Mouse (Mus musculus) cerebellum, adult 11-12 months (tissue): ENCODE data around the gene Slpi.
"Not testable (repeated sequence)": the region's sequence is repeated elsewhere in the genome, so short reads cannot be mapped to it uniquely, and the experiment has no call there.

Experiments used
- DNase-seq: peaks from one replicate; pipeline ENCODE4 v3.0.0; 2022

Gene Slpi

GRCm38 (mm10) chr2:164373187-164373586 is 15.7 kb downstream of the Slpi start:
- no peak for DNase-seq

GRCm38 (mm10) chr2:164372408-164373053 is 16.4 kb downstream of the Slpi start:
- no peak for DNase-seq

DNA sequence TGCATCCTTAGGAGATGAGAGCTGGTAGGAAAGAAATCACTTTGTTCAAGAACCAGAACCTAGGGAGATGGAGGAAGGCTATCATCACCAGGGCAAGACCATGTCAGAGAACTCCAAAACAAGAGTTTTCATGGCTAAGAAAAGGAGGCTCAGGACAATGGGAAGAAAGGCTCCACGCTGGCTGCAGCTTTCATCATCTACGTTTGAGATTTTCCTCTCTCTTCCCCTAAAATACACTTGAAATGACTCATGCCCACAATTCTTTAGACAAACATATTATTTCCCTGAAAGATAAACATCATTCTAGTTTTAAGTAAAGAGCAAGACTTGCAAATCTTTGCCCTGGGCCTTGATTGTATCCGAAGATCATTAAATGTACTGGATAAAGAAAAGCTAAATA is 17.5 kb downstream of the Slpi start:
- DNase-seq = no peak

- DNase-seq = no peak
Observed at GRCm38 (mm10) chr2:164368620-164369105, 20.2 kb downstream of the Slpi start.

DNA sequence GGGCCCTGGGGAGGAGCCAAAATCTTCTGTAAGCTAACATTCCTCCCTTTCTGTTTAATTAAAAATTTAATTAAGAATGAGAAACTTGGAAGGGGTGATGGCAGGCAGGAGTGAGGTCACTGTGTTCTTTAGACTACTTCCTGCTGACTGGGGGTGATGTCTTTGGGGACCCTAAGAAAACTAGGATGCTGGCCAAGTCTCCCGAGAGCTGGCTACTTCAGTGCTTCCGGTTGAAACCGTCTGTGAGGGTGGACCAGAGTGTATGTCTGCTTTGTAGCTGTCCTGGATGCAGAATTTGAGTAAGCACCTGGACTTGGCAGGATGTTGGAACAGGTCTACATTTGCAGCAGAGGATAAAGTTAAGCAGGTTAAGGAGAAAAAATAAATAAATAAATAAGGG is 21.9 kb downstream of the Slpi start:
- no peak for DNase-seq

DNA sequence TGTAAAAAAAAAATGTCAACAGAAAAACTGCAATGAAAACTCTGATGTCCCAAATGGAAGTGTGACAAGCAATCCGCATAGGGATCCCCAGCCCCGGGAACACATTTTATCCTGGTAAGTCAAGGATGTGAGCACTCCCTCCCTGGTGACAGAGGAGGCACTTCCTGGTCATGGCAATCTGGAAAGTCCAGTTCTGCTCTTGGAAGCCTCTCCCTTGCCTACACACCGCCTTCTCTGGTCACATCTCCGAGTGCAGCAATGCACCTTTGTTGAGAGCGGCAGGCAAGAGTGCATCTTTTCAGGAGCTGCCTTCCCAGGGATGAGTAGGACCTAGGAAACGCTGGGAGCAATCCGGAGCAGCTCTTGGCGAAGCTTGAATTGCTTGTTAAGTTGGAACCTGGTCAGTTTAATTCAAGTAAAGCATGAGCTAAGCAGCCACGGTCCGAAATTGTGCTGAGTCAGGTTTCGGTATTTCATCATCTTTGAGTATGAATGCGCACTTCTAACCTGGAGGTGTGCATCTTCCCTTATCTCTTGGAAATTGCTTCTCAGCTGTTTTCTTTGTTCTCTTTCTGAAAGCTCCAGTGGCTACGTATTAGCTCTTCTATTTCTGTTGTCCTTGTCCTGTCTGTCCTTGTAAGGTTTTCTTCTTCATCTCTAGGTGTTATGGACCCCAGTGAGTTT is 27.8 kb downstream of the Slpi start:
- DNase-seq = no peak

DNA sequence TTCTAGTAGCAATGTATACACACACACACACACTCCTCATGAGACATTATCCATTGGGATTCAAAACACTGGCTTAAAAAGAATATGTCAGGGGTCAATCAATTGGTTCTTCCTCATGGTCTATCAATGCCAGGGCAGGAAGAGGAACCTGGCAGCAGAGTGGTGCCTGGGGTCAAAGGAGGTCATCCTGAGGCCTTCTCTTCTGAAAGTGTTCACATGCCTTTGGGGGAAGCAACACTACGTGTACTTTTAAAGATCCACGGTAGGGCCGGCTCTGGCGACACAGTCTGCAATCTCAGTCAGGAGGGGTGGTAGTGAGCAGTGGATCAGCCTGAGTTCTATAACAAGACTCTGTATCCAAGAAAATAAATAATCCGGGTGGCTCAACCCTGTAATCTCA is 29.2 kb downstream of the Slpi start:
- DNase-seq = no peak

DNA sequence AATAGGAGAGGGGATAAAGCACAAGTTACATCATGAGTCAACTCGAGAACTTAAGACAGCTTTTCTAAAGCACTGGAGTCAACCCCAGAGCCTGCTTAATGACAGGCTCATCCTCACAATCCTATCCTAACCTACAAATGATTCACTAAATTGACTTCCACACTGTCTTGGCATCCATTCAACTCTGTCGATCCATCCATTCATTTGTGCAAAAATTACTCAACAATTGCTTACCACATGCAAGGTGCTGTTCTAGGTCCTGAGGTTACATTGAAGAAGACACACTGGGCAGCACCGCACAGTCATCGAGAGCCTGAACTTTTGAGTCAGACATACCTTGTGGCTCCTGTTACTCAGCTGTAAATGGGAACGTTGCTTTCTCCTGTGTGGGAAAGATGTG is 29.9 kb downstream of the Slpi start:
- DNase-seq = no peak

GRCm38 (mm10) chr2:164358373-164358772 is 30.5 kb downstream of the Slpi start:
- no peak for DNase-seq

- no peak for DNase-seq
Observed at GRCm38 (mm10) chr2:164356177-164356967, 32.5 kb downstream of the Slpi start.

GRCm38 (mm10) chr2:164353356-164353755 is 35.5 kb downstream of the Slpi start:
- no peak for DNase-seq

GRCm38 (mm10) chr2:164352697-164353096 is 36.2 kb downstream of the Slpi start:
- no peak for DNase-seq

DNA sequence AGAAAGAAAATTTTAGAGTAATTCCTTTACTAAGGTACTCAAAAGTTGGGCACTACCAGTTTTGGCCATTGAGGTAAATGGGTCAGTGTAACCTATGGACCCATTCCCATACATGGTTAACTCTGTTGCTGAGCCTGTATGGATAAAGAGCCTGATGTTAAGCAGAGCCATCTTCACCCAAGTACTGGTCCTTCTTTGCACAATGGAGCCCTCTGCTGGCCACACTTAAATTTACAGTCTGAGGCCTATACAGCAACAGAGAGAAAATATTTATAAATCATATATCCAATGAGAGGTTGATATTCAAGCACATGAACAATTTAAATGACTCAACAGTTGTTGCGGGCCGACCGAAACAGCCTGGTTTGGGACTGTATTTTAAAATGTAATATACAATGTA is 39.9 kb downstream of the Slpi start:
- no peak for DNase-seq

GRCm38 (mm10) chr2:164347697-164348096 is 41.2 kb downstream of the Slpi start:
- DNase-seq = not testable (repeated sequence)

- DNase-seq = not testable (repeated sequence)
Observed at GRCm38 (mm10) chr2:164343732-164344131, 45.2 kb downstream of the Slpi start.

- not testable (repeated sequence) for DNase-seq
Observed at GRCm38 (mm10) chr2:164332440-164332839, 56.5 kb downstream of the Slpi start, which contains the start of gene Svs5. Gene Svs5, plus strand, starts transcription at chr2:164332740.

- no peak for DNase-seq
Observed at GRCm38 (mm10) chr2:164320983-164321382, 67.9 kb downstream of the Slpi start.

- DNase-seq = not testable (repeated sequence)
Observed at GRCm38 (mm10) chr2:164316451-164316850, 72.4 kb downstream of the Slpi start, which contains the start of gene Svs6. Gene Svs6, plus strand, starts transcription at chr2:164316751.

GRCm38 (mm10) chr2:164315460-164315859 is 73.4 kb downstream of the Slpi start:
- DNase-seq = not testable (repeated sequence)

- no peak for DNase-seq
Observed at GRCm38 (mm10) chr2:164312599-164312998, 76.3 kb downstream of the Slpi start.
